7 mouse cellular contexts compared by ENCODE assay signal in the genomic region with DNA sequence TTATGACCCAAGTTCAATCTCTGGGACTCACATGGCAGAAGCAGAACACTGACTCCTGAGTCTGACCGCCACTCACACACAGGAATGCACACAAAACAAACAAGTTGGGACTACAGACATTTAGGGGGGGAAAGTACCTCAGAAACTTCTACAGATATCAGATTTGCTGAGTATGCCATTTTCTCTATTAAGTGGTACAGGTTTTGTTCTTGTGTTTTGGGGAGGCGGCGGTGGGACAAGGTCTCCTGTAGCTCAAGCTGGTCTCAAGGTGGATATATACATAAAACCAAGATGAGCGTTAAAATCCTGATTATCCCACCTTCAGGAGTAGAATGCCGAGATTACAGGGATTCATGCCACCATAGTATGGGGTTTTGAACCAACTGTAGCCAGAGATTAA. TPM values are rescaled to one million over a fixed set of nuclear protein-coding genes. Genes with fewer than 3 reads are reported as not detected.
DNase-seq lines count a peak whose midpoint lies in the region; ATAC-seq and TF ChIP-seq lines count a peak whose summit lies in the region.

No protein-coding gene starts in this region.

- TF ChIP-seq CTCF in kidney, postnatal 0 days (IDR thresholded peaks at IDR 0.05; ENCODE audit: low read depth), result no peak
- no peak for TF ChIP-seq CTCF in heart, postnatal 0 days (IDR thresholded peaks at IDR 0.05; ENCODE audit: low read depth)

- peaks cover 32% of the 10 kb centered on the region for H3K4me1 ChIP-seq in kidney, postnatal 0 days (replicated peaks; ENCODE audit: insufficient read depth, low read length)
- peaks cover 28% of the 10 kb centered on the region for H3K4me1 ChIP-seq in heart, postnatal 0 days (ENCODE audit: control insufficient read depth, insufficient read depth)
- H3K4me1 ChIP-seq in limb, embryonic 10.5 days, result peaks cover 41% of the 10 kb centered on the region
- peaks cover 36% of the 10 kb centered on the region for H3K4me1 ChIP-seq in neural tube, embryonic 15.5 days

- peak overlapping the region; percentile 98 for H3K27ac ChIP-seq in kidney, postnatal 0 days
- no peak overlapping the region for H3K27ac ChIP-seq in heart, postnatal 0 days (ENCODE audit: low read depth)
- H3K27ac ChIP-seq in limb, embryonic 10.5 days, result no peak overlapping the region
- H3K27ac ChIP-seq in neural tube, embryonic 15.5 days (replicated peaks), result no peak overlapping the region

- peak overlapping the region; percentile 91 for H3K4me2 ChIP-seq in kidney, postnatal 0 days (ENCODE audit: low read length)
- peak overlapping the region; percentile 93 for H3K4me2 ChIP-seq in heart, postnatal 0 days (ENCODE audit: low read depth, low read length)
- H3K4me2 ChIP-seq in neural tube, embryonic 15.5 days, result peak overlapping the region; percentile 66; the same call in 1 of the 2 replicates

- DNase-seq in kidney, postnatal 0 days (ENCODE audit: low spot score), result no peak
- no peak for DNase-seq in kidney, adult 18-20 months
- no peak for DNase-seq in heart, postnatal 0 days (ENCODE audit: low spot score)
- no peak for DNase-seq in limb, embryonic 10.5 days (ENCODE audit: low spot score)
- DNase-seq in urinary bladder, adult 2 months (ENCODE audit: low spot score), result no peak
- DNase-seq in adrenal gland, adult (ENCODE audit: inconsistent age in 2 of 2, low spot score in 1 of 2), result no peak

- peak overlapping the region; percentile 97 for H3K9ac ChIP-seq in kidney, postnatal 0 days (ENCODE audit: low read depth, low read length)
- H3K9ac ChIP-seq in heart, postnatal 0 days (replicated peaks; ENCODE audit: low read depth, low read length), result no peak overlapping the region
- H3K9ac ChIP-seq in neural tube, embryonic 15.5 days (replicated peaks), result no peak overlapping the region

- H3K9me3 ChIP-seq in kidney, postnatal 0 days (replicated peaks; ENCODE audit: low read length), result no peaks in the 10 kb centered on the region
- no peaks in the 10 kb centered on the region for H3K9me3 ChIP-seq in heart, postnatal 0 days (replicated peaks; ENCODE audit: control insufficient read depth, low read length)
- H3K9me3 ChIP-seq in limb, embryonic 10.5 days (replicated peaks), result no peaks in the 10 kb centered on the region
- no peaks in the 10 kb centered on the region for H3K9me3 ChIP-seq in neural tube, embryonic 15.5 days (replicated peaks)

- no peak for TF ChIP-seq EP300 in heart, postnatal 0 days (IDR thresholded peaks at IDR 0.05; ENCODE audit: low read depth)

- no peak for ATAC-seq in kidney, postnatal 0 days (replicated peaks; ENCODE audit: low FRiP score, low read depth)
- no peak for ATAC-seq in heart, postnatal 0 days (ENCODE audit: insufficient read depth, low read depth)
- ATAC-seq in neural tube, embryonic 15.5 days (ENCODE audit: low FRiP score), result no peak

- H3K4me3 ChIP-seq in kidney, postnatal 0 days (replicated peaks; ENCODE audit: low read depth, low read length), result no peak overlapping the region; the same call in 1 of the 2 replicates
- no peak overlapping the region for H3K4me3 ChIP-seq in heart, postnatal 0 days (ENCODE audit: low read depth, low read length)
- peak overlapping the region; percentile 86; the same call in 1 of the 2 replicates for H3K4me3 ChIP-seq in limb, embryonic 10.5 days
- no peak overlapping the region for H3K4me3 ChIP-seq in neural tube, embryonic 15.5 days (replicated peaks)

- WGBS in kidney, postnatal 0 days, result 89% methylated on average over 5 of the region's 5 CpGs
- 92% methylated on average over 5 of the region's 5 CpGs for WGBS in heart, postnatal 0 days
- WGBS in limb, embryonic 10.5 days, result 93% methylated on average over 5 of the region's 5 CpGs
- WGBS in neural tube, embryonic 15.5 days, result 90% methylated on average over 5 of the region's 5 CpGs

- H3K27me3 ChIP-seq in kidney, postnatal 0 days (ENCODE audit: insufficient read depth, low read length), result no peaks in the 10 kb centered on the region
- no peaks in the 10 kb centered on the region for H3K27me3 ChIP-seq in heart, postnatal 0 days (ENCODE audit: control insufficient read depth, insufficient read depth, low read length)
- no peaks in the 10 kb centered on the region for H3K27me3 ChIP-seq in limb, embryonic 10.5 days (ENCODE audit: low read depth, poor library complexity, severe bottlenecking)
- no peaks in the 10 kb centered on the region for H3K27me3 ChIP-seq in neural tube, embryonic 15.5 days (replicated peaks)

- no peaks in the 10 kb centered on the region for H3K36me3 ChIP-seq in kidney, postnatal 0 days (ENCODE audit: insufficient read depth, low read length)
- H3K36me3 ChIP-seq in heart, postnatal 0 days (replicated peaks; ENCODE audit: control insufficient read depth, insufficient read depth, low read length), result no peaks in the 10 kb centered on the region
- peaks cover 5% of the 10 kb centered on the region; the same call in 1 of the 2 replicates for H3K36me3 ChIP-seq in limb, embryonic 10.5 days
- H3K36me3 ChIP-seq in neural tube, embryonic 15.5 days, result no peaks in the 10 kb centered on the region

RNA-seq across cellular contexts. Expression of a gene that starts 1.9 kb away (rescaled TPM):
- 8.6 and 9.7 TPM in 2 replicates for polyA plus RNA-seq in kidney, postnatal 0 days (2015; fragmentation: Nextera tagmentation; extraction: Ambion mirVana)
- total RNA-seq in heart, postnatal 0 days (2014; rRNA removed; ENCODE audit: low replicate concordance), result 23.7 and 37.0 TPM in 2 replicates
- 3.9 and 4.1 TPM in 2 replicates for polyA plus RNA-seq in heart, postnatal 0 days (2015; fragmentation: Nextera tagmentation; extraction: Ambion mirVana)
- polyA plus RNA-seq in limb, embryonic 10.5 days (2016; fragmentation: Nextera tagmentation; extraction: Ambion mirVana), result 15.7 and 16.1 TPM in 2 replicates
- 9.9 and 10.0 TPM in 2 replicates for polyA plus RNA-seq in neural tube, embryonic 15.5 days (2015; fragmentation: Nextera tagmentation; extraction: Ambion mirVana)
- 15.1 and 16.7 TPM in 2 replicates for polyA plus RNA-seq in urinary bladder, adult 2 months (2012; rRNA removed)

RNA-seq across cellular contexts. Expression of a gene that starts 44.0 kb away (rescaled TPM):
- polyA plus RNA-seq in kidney, postnatal 0 days (2015; fragmentation: Nextera tagmentation; extraction: Ambion mirVana), result 222 and 226 TPM in 2 replicates
- 79.2 and 118 TPM in 2 replicates for total RNA-seq in heart, postnatal 0 days (2014; rRNA removed; ENCODE audit: low replicate concordance)
- polyA plus RNA-seq in heart, postnatal 0 days (2015; fragmentation: Nextera tagmentation; extraction: Ambion mirVana), result 104 and 110 TPM in 2 replicates
- polyA plus RNA-seq in limb, embryonic 10.5 days (2016; fragmentation: Nextera tagmentation; extraction: Ambion mirVana), result 191 and 201 TPM in 2 replicates
- polyA plus RNA-seq in neural tube, embryonic 15.5 days (2015; fragmentation: Nextera tagmentation; extraction: Ambion mirVana), result 145 and 160 TPM in 2 replicates
- polyA plus RNA-seq in urinary bladder, adult 2 months (2012; rRNA removed), result 105 and 113 TPM in 2 replicates
